Mouse (Mus musculus) CH12.LX (cell line): ENCODE results near the gene Dennd2a. TPM values are rescaled to one million over a fixed set of nuclear protein-coding genes. Genes with fewer than 3 reads are reported as not detected.

Source experiments
- DNase-seq: peaks from one replicate; pipeline ENCODE4 v3.0.0-alpha.2; 2013; ENCODE audit errors: extremely low read depth
- H3K27ac ChIP-seq: 2 replicates; pipeline ENCODE4 v1.5.1; 2012; ENCODE audit warnings: low read depth, mild to moderate bottlenecking, control low read depth, moderate library complexity; ENCODE audit not compliant: insufficient read depth
- H3K27me3 ChIP-seq: replicated peaks from 2 replicates; pipeline ENCODE3; 2012; ENCODE audit warnings: inconsistent platforms
- H3K36me3 ChIP-seq, 2 experiments: replicated peaks in 1 of 2; 2 replicates each; pipeline versions ENCODE3 to v1.6.1; 2012; ENCODE audit warnings: inconsistent platforms in 1 of 2, low read length in 1 of 2, mild to moderate bottlenecking in 1 of 2, mixed read lengths in 1 of 2, moderate library complexity in 1 of 2; ENCODE audit not compliant: control insufficient read depth in 1 of 2, insufficient read depth in 1 of 2
- H3K4me1 ChIP-seq, 2 experiments: 2 replicates each; pipeline ENCODE4 v1.6.1; 2012; ENCODE audit warnings: inconsistent platforms in 1 of 2, moderate library complexity in 1 of 2; ENCODE audit not compliant: insufficient read depth in 2 of 2, control insufficient read depth in 1 of 2
- H3K4me2 ChIP-seq: 2 replicates; pipeline ENCODE4 v1.6.1; 2012; ENCODE audit warnings: low read depth, mild to moderate bottlenecking, control low read depth; ENCODE audit not compliant: poor library complexity, insufficient read depth, severe bottlenecking
- H3K4me3 ChIP-seq, 3 experiments: fragments of 150-350 bp in 1 of 3; sonication (generic) in 1 of 3; replicated peaks in 1 of 3; 2 replicates each; pipeline versions ENCODE3 to v1.5.1; 2011 to 2012; ENCODE audit warnings: low read depth in 2 of 3, low read length in 2 of 3, mild to moderate bottlenecking in 2 of 3, moderate library complexity in 2 of 3, control low read depth in 1 of 3, improper control_type of control experiment in 1 of 3, inconsistent platforms in 1 of 3, mixed read lengths in 1 of 3; ENCODE audit not compliant: poor library complexity in 1 of 3
- H3K79me2 ChIP-seq: replicated peaks from 2 replicates; pipeline ENCODE4 v1.6.1; 2012; ENCODE audit warnings: mild to moderate bottlenecking, moderate library complexity; ENCODE audit not compliant: control insufficient read depth, poor library complexity, insufficient read depth, severe bottlenecking; ENCODE audit errors: extremely low read depth
- H3K9ac ChIP-seq: 2 replicates; pipeline ENCODE4 v1.6.1; 2012; ENCODE audit warnings: low read depth, mild to moderate bottlenecking, control low read depth, moderate library complexity; ENCODE audit not compliant: insufficient read depth
- H3K9me3 ChIP-seq: replicated peaks from 2 replicates; pipeline ENCODE3; 2012; ENCODE audit warnings: low read length, inconsistent platforms, mixed read lengths
- BHLHE40 ChIP-seq: IDR thresholded peaks from 2 replicates; pipeline ENCODE4 v1.6.1; 2011; ENCODE audit warnings: mild to moderate bottlenecking, low read depth, low read length, improper control_type of control experiment
- CHD1 ChIP-seq: IDR thresholded peaks from 2 replicates; pipeline ENCODE4 v1.6.1; 2012; ENCODE audit warnings: low read depth, low read length, improper control_type of control experiment, inconsistent platforms
- CHD2 ChIP-seq: IDR thresholded peaks from 2 replicates; pipeline ENCODE4 v1.6.1; 2011; ENCODE audit warnings: low read length, improper control_type of control experiment
- CTCF ChIP-seq, 2 experiments: IDR thresholded peaks in 1 of 2; conservative IDR thresholded peaks in 1 of 2; 2 replicates each; pipeline ENCODE4 v1.5.1; 2011 to 2012; ENCODE audit warnings: low read depth in 2 of 2, low read length in 2 of 2, improper control_type of control experiment in 1 of 2, inconsistent platforms in 1 of 2, mild to moderate bottlenecking in 1 of 2, moderate library complexity in 1 of 2
- E2F4 ChIP-seq: IDR thresholded peaks from 2 replicates; pipeline ENCODE4 v1.6.1; 2011; ENCODE audit warnings: low read depth, low read length, improper control_type of control experiment; ENCODE audit not compliant: insufficient replicate concordance
- ELF1 ChIP-seq: IDR thresholded peaks from 2 replicates; pipeline ENCODE4 v1.6.1; 2014; ENCODE audit warnings: low read depth, mild to moderate bottlenecking, inconsistent platforms, low read length, improper control_type of control experiment
- EP300 ChIP-seq: IDR thresholded peaks from 2 replicates; pipeline ENCODE4 v1.6.1; 2011; ENCODE audit warnings: low read length, improper control_type of control experiment
- ETS1 ChIP-seq: conservative IDR thresholded peaks from 2 replicates; pipeline ENCODE4 v1.6.1; 2012; ENCODE audit warnings: low read depth, mild to moderate bottlenecking, inconsistent platforms, low read length, improper control_type of control experiment, moderate library complexity
- GABPA ChIP-seq: IDR thresholded peaks from 2 replicates; pipeline ENCODE4 v1.6.1; 2012; ENCODE audit warnings: low read depth, low read length, improper control_type of control experiment, inconsistent platforms; ENCODE audit not compliant: insufficient replicate concordance
- HCFC1 ChIP-seq: IDR thresholded peaks from 2 replicates; pipeline ENCODE4 v1.6.1; 2012; ENCODE audit warnings: low read depth, mild to moderate bottlenecking, inconsistent platforms, low read length, improper control_type of control experiment
- IRF4 ChIP-seq: IDR thresholded peaks from 2 replicates; pipeline ENCODE4 v1.6.1; 2014; ENCODE audit warnings: low read depth, mild to moderate bottlenecking, inconsistent platforms, low read length, improper control_type of control experiment
- JUN ChIP-seq: IDR thresholded peaks from 2 replicates; pipeline ENCODE4 v1.6.1; 2011; ENCODE audit warnings: low read depth, mild to moderate bottlenecking, low read length, improper control_type of control experiment, moderate library complexity; ENCODE audit not compliant: insufficient read depth
- JUND ChIP-seq: conservative IDR thresholded peaks from 2 replicates; pipeline ENCODE4 v1.6.1; 2011; ENCODE audit warnings: low read depth, low read length, improper control_type of control experiment
- KAT2A ChIP-seq: IDR thresholded peaks from 2 replicates; pipeline ENCODE4 v1.6.1; 2012; ENCODE audit warnings: low read length, improper control_type of control experiment, inconsistent platforms; ENCODE audit not compliant: insufficient replicate concordance
- MAFK ChIP-seq: IDR thresholded peaks from 2 replicates; pipeline ENCODE4 v1.6.1; 2011; ENCODE audit warnings: low read length, improper control_type of control experiment; ENCODE audit not compliant: insufficient replicate concordance
- MAX ChIP-seq: IDR thresholded peaks from 2 replicates; pipeline ENCODE4 v1.6.1; 2011; ENCODE audit warnings: low read length, improper control_type of control experiment
- MAZ ChIP-seq: IDR thresholded peaks from 2 replicates; pipeline ENCODE4 v1.6.1; 2012; ENCODE audit warnings: low read depth, mild to moderate bottlenecking, inconsistent platforms, low read length, improper control_type of control experiment, moderate library complexity
- MEF2A ChIP-seq: IDR thresholded peaks from 2 replicates; pipeline ENCODE4 v1.6.1; 2014; ENCODE audit warnings: low read depth, mild to moderate bottlenecking, inconsistent platforms, low read length, improper control_type of control experiment, borderline replicate concordance
- MXI1 ChIP-seq: IDR thresholded peaks from 2 replicates; pipeline ENCODE4 v1.6.1; 2011; ENCODE audit warnings: mild to moderate bottlenecking, low read depth, low read length, improper control_type of control experiment
- MYC ChIP-seq: IDR thresholded peaks from 2 replicates; pipeline ENCODE4 v1.6.1; 2011; ENCODE audit warnings: low read depth, mild to moderate bottlenecking, improper control_type of control experiment, low read length
- NELFE ChIP-seq: IDR thresholded peaks from 2 replicates; pipeline ENCODE4 v1.6.1; 2011; ENCODE audit warnings: low read depth, low read length, improper control_type of control experiment
- NRF1 ChIP-seq: IDR thresholded peaks from 2 replicates; pipeline ENCODE4 v1.6.1; 2014; ENCODE audit warnings: low read depth, mild to moderate bottlenecking, inconsistent platforms, low read length, improper control_type of control experiment, moderate library complexity
- PAX5 ChIP-seq: IDR thresholded peaks from 2 replicates; pipeline ENCODE4 v1.6.1; 2012; ENCODE audit warnings: low read length, inconsistent platforms, mixed read lengths
- POLR2A ChIP-seq: IDR thresholded peaks from 2 replicates; pipeline ENCODE4 v1.6.1; 2011; ENCODE audit warnings: low read depth, mild to moderate bottlenecking, improper control_type of control experiment, low read length
- POLR2AphosphoS2 ChIP-seq: IDR thresholded peaks from 2 replicates; pipeline ENCODE4 v1.6.1; 2011; ENCODE audit warnings: low read depth, low read length, improper control_type of control experiment
- RAD21 ChIP-seq: IDR thresholded peaks from 2 replicates; pipeline ENCODE4 v1.6.1; 2011; ENCODE audit warnings: low read depth, mild to moderate bottlenecking, low read length, improper control_type of control experiment, moderate library complexity
- RCOR1 ChIP-seq: conservative IDR thresholded peaks from 2 replicates; pipeline ENCODE4 v1.6.1; 2012; ENCODE audit warnings: low read depth, mild to moderate bottlenecking, inconsistent platforms, low read length, improper control_type of control experiment
- SIN3A ChIP-seq: IDR thresholded peaks from 2 replicates; pipeline ENCODE4 v1.6.1; 2012; ENCODE audit warnings: low read length, improper control_type of control experiment, inconsistent platforms
- SMC3 ChIP-seq: IDR thresholded peaks from 2 replicates; pipeline ENCODE4 v1.6.1; 2011; ENCODE audit warnings: low read depth, low read length, improper control_type of control experiment
- TBP ChIP-seq: conservative IDR thresholded peaks from 2 replicates; pipeline ENCODE4 v1.6.1; 2011; ENCODE audit warnings: low read depth, low read length, improper control_type of control experiment
- TCF12 ChIP-seq: IDR thresholded peaks from 2 replicates; pipeline ENCODE4 v1.6.1; 2014; ENCODE audit warnings: low read depth, mild to moderate bottlenecking, inconsistent platforms, low read length, improper control_type of control experiment
- UBTF ChIP-seq: IDR thresholded peaks from 2 replicates; pipeline ENCODE4 v1.6.1; 2012; ENCODE audit warnings: low read depth, mild to moderate bottlenecking, inconsistent platforms, low read length, improper control_type of control experiment, moderate library complexity
- USF1 ChIP-seq: IDR thresholded peaks from 2 replicates; pipeline ENCODE4 v1.6.1; 2014; ENCODE audit warnings: low read depth, mild to moderate bottlenecking, inconsistent platforms, low read length, improper control_type of control experiment
- USF2 ChIP-seq: conservative IDR thresholded peaks from 2 replicates; pipeline ENCODE4 v1.6.1; 2011; ENCODE audit warnings: low read depth, low read length, improper control_type of control experiment
- ZC3H11A ChIP-seq: IDR thresholded peaks from 2 replicates; pipeline ENCODE4 v1.6.1; 2012; ENCODE audit warnings: low read depth, mild to moderate bottlenecking, inconsistent platforms, low read length, improper control_type of control experiment
- ZKSCAN1 ChIP-seq: IDR thresholded peaks from 2 replicates; pipeline ENCODE4 v1.6.1; 2012; ENCODE audit warnings: low read depth, inconsistent platforms, low read length, improper control_type of control experiment, borderline replicate concordance
- ZMIZ1 ChIP-seq: IDR thresholded peaks from 2 replicates; pipeline ENCODE4 v1.6.1; 2012; ENCODE audit warnings: low read depth, mild to moderate bottlenecking, inconsistent platforms, low read length, improper control_type of control experiment
- ZNF384 ChIP-seq: IDR thresholded peaks from 2 replicates; pipeline ENCODE4 v1.6.1; 2012; ENCODE audit warnings: low read depth, low read length, improper control_type of control experiment, inconsistent platforms
- dilution Hi-C: fragments of 300-500 bp; cut with MboI; formaldehyde crosslinking; loops from 2 replicates; pipeline ENCODE4 v1.14.3; 2020; ENCODE audit warnings: low sequenced_read_pairs; ENCODE audit not compliant: extremely low pct_unique_long_range_greater_than_20kb, extremely low pct_ligation_motif_present
- in situ Hi-C: fragments of 300-500 bp; cut with MboI; formaldehyde crosslinking; loops from 3 replicates; pipeline ENCODE4 v1.14.3; 2019; ENCODE audit warnings: low sequenced_read_pairs, low pct_ligation_motif_present, low pct_unique_long_range_greater_than_20kb, mixed read lengths
- polyA plus RNA-seq: library from polyadenylated mRNA; unstranded; fragments of >175 nt; gene quantifications from 2 replicates; pipeline ENCODE4 v1.2.1, GENCODE M21; 2012; ENCODE audit warnings: low read depth; ENCODE audit not compliant: insufficient read length
- total RNA-seq, 2 experiments: library from RNA; depleted of rRNA; stranded (reverse); fragments of 300-350 nt in 1 of 2; fragments of >200 nt in 1 of 2; gene quantifications; 2 replicates each; pipeline ENCODE4 v1.2.3; 2012 to 2014

The Dennd2a gene
- total and polyA plus RNA-seq, 3 experiments: 3.7 to 10.6 (median 9.1) TPM

DNA sequence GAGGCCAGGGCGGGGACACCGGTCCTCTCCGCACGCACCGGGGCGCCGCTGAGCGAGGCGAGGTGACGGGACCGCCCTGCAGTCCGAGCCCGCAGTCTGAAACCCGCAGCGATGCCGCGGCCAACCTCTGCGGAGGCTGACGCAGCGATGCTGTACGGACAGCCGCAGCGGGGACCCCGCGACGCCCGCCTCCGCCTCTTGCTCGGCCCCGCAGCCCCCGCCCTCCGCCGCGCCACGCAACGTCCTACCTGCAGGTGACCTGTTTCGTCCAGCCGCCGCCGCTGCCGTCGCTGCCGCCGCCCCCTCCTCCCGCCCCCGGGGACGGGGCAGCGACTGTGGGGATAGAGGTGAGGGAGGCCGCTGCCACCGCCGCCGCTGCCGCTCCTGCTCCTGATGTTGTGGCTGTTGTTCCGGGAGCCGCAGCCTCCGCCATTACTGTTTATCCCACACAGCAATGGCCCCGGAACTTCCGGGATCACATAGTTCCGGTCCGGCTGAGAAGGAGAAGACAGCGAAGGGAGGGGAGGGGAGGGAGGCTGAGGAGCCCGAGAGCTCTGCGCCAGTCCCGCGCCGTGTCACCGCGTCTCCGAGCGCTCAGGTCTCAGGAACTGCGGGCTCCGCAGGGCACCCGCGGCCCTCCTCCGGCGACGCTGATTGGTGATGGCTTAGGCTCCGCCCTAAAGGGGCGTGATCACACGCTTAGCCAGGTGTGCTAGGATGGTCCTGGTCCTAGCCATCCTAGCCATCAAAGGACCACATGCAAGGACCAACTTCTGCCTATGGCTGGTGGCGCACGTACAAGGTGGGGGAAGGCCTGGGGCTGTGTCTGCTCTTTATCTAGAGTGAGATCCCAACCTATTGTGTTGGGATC, 137.6 kb downstream of the Dennd2a start, which contains the start of gene Mkrn1:
Gene Mkrn1 (minus strand): TSS at position 612 of the 871 bp plus-strand sequence.
- peaks cover 4 to 30% of the 10 kb centered on the region in 2 experiments; a peak in 2 of 4 replicates for H3K4me1 ChIP-seq
- dilution Hi-C loops: no loop called here
- TF ChIP-seq NELFE (peak; percentile 58), CHD1 (no peak), E2F4 (no peak), ETS1 (no peak), GABPA (no peak), JUND (no peak), MXI1 (no peak), ELF1 (peak; percentile 95), RAD21 (no peak), ZNF384 (no peak), TCF12 (0 out of 2 replicates have a peak, but pooled peaks have one; percentile 57), SMC3 (no peak), MAZ (no peak), KAT2A (no peak), MEF2A (0 out of 2 replicates have a peak, but pooled peaks have one; percentile 29), ZMIZ1 (no peak; the same call in 1 of the 2 replicates), POLR2A (peak; percentile 68), EP300 (no peak), MAX (peak; percentile 30; the same call in 1 of the 2 replicates), POLR2AphosphoS2 (no peak), HCFC1 (peak; percentile 77), BHLHE40 (no peak), IRF4 (no peak), MAFK (no peak), ZC3H11A (no peak), MYC (no peak), CTCF (conservative IDR thresholded peaks at IDR 0.05 in 1 of 2, IDR thresholded peaks at IDR 0.05 in 1 of 2; ENCODE audit: low read depth in 2 of 2, low read length in 2 of 2) (no peak), USF1 (no peak), TBP (no peak), NRF1 (0 out of 2 replicates have a peak, but pooled peaks have one; percentile 36), UBTF (peak; percentile 79; the same call in 1 of the 2 replicates), RCOR1 (0 out of 2 replicates have a peak, but pooled peaks have one; percentile 61), ZKSCAN1 (no peak), CHD2 (no peak), USF2 (no peak), SIN3A (peak; percentile 79), PAX5 (no peak), JUN (no peak)

More for the DNA sequence above, 137.6 kb downstream of the Dennd2a start, which contains the start of gene Mkrn1:
- peaks cover 5% of the 10 kb centered on the region for H3K27me3 ChIP-seq
- in situ Hi-C loops: no loop called here
- H3K79me2 ChIP-seq: peaks cover 19% of the 10 kb centered on the region
- DNase-seq: peak; percentile 84
- H3K9me3 ChIP-seq: no peaks in the 10 kb centered on the region
- 0 out of 2 replicates have a peak within 1 kb of the TSS, but pooled peaks have one; percentile 28 for H3K27ac ChIP-seq
- peak within 1 kb of the TSS; percentile 66 to 98 (median 91) for H3K4me3 ChIP-seq
- H3K36me3 ChIP-seq: peaks cover 0 to 2% of the 10 kb centered on the region in 2 experiments
- peak within 1 kb of the TSS; percentile 65 for H3K9ac ChIP-seq
- peak within 1 kb of the TSS; percentile 97 for H3K4me2 ChIP-seq
